Mouse (Mus musculus) forebrain, embryonic 11.5 days (tissue): ENCODE data around the gene Cds1. TPM values are rescaled to one million over a fixed set of nuclear protein-coding genes. Genes with fewer than 3 reads are reported as not detected.

Experiments
- ATAC-seq: fragments of 200-750 bp; cut with Nextera tagmentation; replicated peaks from 2 replicates; pipeline ENCODE4 v1.8.0; 2017; ENCODE audit warnings: moderate TSS enrichment; ENCODE audit not compliant: low FRiP score
- DNase-seq: peaks from one replicate; pipeline ENCODE4 v3.0.0-alpha.2; 2017; ENCODE audit warnings: low spot score
- H3K27ac ChIP-seq: fragments of 300-500 bp; sonication (generic); 2 replicates; pipeline ENCODE4 v1.5.1; 2014; ENCODE audit warnings: low read depth, low read length
- H3K27me3 ChIP-seq: fragments of 300-500 bp; sonication (generic); 2 replicates; pipeline ENCODE4 v1.6.1; 2014; ENCODE audit warnings: mild to moderate bottlenecking, low read length, mixed read lengths; ENCODE audit not compliant: control insufficient read depth, insufficient read depth
- H3K36me3 ChIP-seq: fragments of 300-500 bp; sonication (generic); 2 replicates; pipeline ENCODE4 v1.6.1; 2014; ENCODE audit warnings: mild to moderate bottlenecking, low read length, moderate library complexity, mixed read lengths; ENCODE audit not compliant: control insufficient read depth, insufficient read depth
- H3K4me1 ChIP-seq: fragments of 300-500 bp; sonication (generic); replicated peaks from 2 replicates; pipeline ENCODE4 v1.6.1; 2014; ENCODE audit warnings: low read length, mixed read lengths; ENCODE audit not compliant: control insufficient read depth, insufficient read depth
- H3K4me2 ChIP-seq: fragments of 300-500 bp; sonication (generic); 2 replicates; pipeline ENCODE4 v1.6.1; 2014; ENCODE audit warnings: low read depth, mild to moderate bottlenecking, low read length, moderate library complexity, mixed read lengths; ENCODE audit not compliant: severe bottlenecking
- H3K4me3 ChIP-seq: fragments of 300-500 bp; sonication (generic); 2 replicates; pipeline ENCODE4 v1.5.1; 2014; ENCODE audit warnings: low read depth, low read length
- H3K9ac ChIP-seq: fragments of 300-500 bp; sonication (generic); 2 replicates; pipeline ENCODE4 v1.6.1; 2014; ENCODE audit warnings: low read length
- H3K9me3 ChIP-seq: fragments of 300-500 bp; sonication (generic); 2 replicates; pipeline ENCODE4 v1.6.1; 2016; ENCODE audit warnings: low read length, mixed read lengths; ENCODE audit not compliant: control insufficient read depth
- WGBS: fragments of 180-500 bp; shearing (Covaris S2); extraction: QIAGEN DNeasy Blood & Tissue Kit; methylation state at CpG from one replicate; pipeline ENCODE4 v1.1.7; 2014; 5-methylcytosine and 5-hydroxymethylcytosine counted together
- polyA plus RNA-seq: library from polyadenylated mRNA; unstranded; fragments of >200 nt; fragmentation: Nextera tagmentation; extraction: Ambion mirVana; gene quantifications from 2 replicates; pipeline ENCODE4 v1.2.1, GENCODE M21; 2014

The Cds1 gene
- polyA plus RNA-seq, 1 experiment from 2014 or later: 0.67 TPM

- H3K9me3 ChIP-seq: no peaks in the 10 kb centered on the region
- H3K4me1 ChIP-seq: no peaks in the 10 kb centered on the region
- no peaks in the 10 kb centered on the region for H3K36me3 ChIP-seq
- ATAC-seq: no peak
- no peak overlapping the region for H3K4me3 ChIP-seq
- H3K27me3 ChIP-seq: no peaks in the 10 kb centered on the region
- no peak overlapping the region for H3K27ac ChIP-seq
- WGBS: 83% methylated on average over 4 of the region's 4 CpGs
- no peak for DNase-seq
- no peak overlapping the region for H3K4me2 ChIP-seq
- no peak overlapping the region for H3K9ac ChIP-seq
Observed at GRCm38 (mm10) chr5:101741224-101741591, 23.7 kb upstream of the Cds1 start.

- Histone ChIP-seq H3K4me2 (no peak overlapping the region), H3K27me3 (no peaks in the 10 kb centered on the region), H3K9ac (no peak overlapping the region), H3K27ac (no peak overlapping the region), H3K36me3 (no peaks in the 10 kb centered on the region), H3K4me3 (no peak overlapping the region), H3K4me1 (no peaks in the 10 kb centered on the region), H3K9me3 (no peaks in the 10 kb centered on the region)
- no peak for ATAC-seq
- 90% methylated on average over 2 of the region's 2 CpGs for WGBS
- DNase-seq: no peak
Observed at GRCm38 (mm10) chr5:101742014-101742413, 22.9 kb upstream of the Cds1 start.

GRCm38 (mm10) chr5:101742425-101742824 lies 22.5 kb upstream of the Cds1 start:
- 94% methylated on average over 8 of the region's 8 CpGs for WGBS
- no peaks in the 10 kb centered on the region for H3K4me1 ChIP-seq
- ATAC-seq: no peak

GRCm38 (mm10) chr5:101744886-101745285 lies 20.0 kb upstream of the Cds1 start:
- 82% methylated on average over 6 of the region's 6 CpGs for WGBS
- no peak overlapping the region for H3K9ac ChIP-seq
- no peaks in the 10 kb centered on the region for H3K9me3 ChIP-seq
- ATAC-seq (no peak), DNase-seq (no peak)
- H3K4me1 ChIP-seq: no peaks in the 10 kb centered on the region
- H3K27me3 ChIP-seq: no peaks in the 10 kb centered on the region
- H3K27ac ChIP-seq: no peak overlapping the region
- no peak overlapping the region for H3K4me2 ChIP-seq
- no peaks in the 10 kb centered on the region for H3K36me3 ChIP-seq
- no peak overlapping the region for H3K4me3 ChIP-seq

More at GRCm38 (mm10) chr5:101742425-101742824, 22.5 kb upstream of the Cds1 start:
- no peak for DNase-seq
- Histone ChIP-seq H3K9ac (no peak overlapping the region), H3K36me3 (no peaks in the 10 kb centered on the region), H3K27me3 (no peaks in the 10 kb centered on the region), H3K27ac (no peak overlapping the region), H3K4me3 (no peak overlapping the region), H3K9me3 (no peaks in the 10 kb centered on the region), H3K4me2 (no peak overlapping the region)

- no peaks in the 10 kb centered on the region for H3K27me3 ChIP-seq
- no peak overlapping the region for H3K4me3 ChIP-seq
- ATAC-seq: no peak
- no peaks in the 10 kb centered on the region for H3K4me1 ChIP-seq
- H3K9me3 ChIP-seq: no peaks in the 10 kb centered on the region
- no peak overlapping the region for H3K4me2 ChIP-seq
- H3K9ac ChIP-seq: no peak overlapping the region
- 81% methylated on average over 1 of the region's 1 CpGs for WGBS
- no peak for DNase-seq
- H3K36me3 ChIP-seq: no peaks in the 10 kb centered on the region
- no peak overlapping the region for H3K27ac ChIP-seq
Observed at GRCm38 (mm10) chr5:101753680-101754079, 11.2 kb upstream of the Cds1 start.

GRCm38 (mm10) chr5:101757669-101758068 lies 7.3 kb upstream of the Cds1 start:
- DNase-seq (no peak), ATAC-seq (no peak)
- H3K27me3 ChIP-seq: no peaks in the 10 kb centered on the region
- no peak overlapping the region for H3K4me3 ChIP-seq
- H3K9me3 ChIP-seq: no peaks in the 10 kb centered on the region
- no peak overlapping the region for H3K4me2 ChIP-seq
- H3K9ac ChIP-seq: no peak overlapping the region
- H3K36me3 ChIP-seq: no peaks in the 10 kb centered on the region
- no peaks in the 10 kb centered on the region for H3K4me1 ChIP-seq
- no peak overlapping the region for H3K27ac ChIP-seq

GRCm38 (mm10) chr5:101761685-101762084 lies 3.2 kb upstream of the Cds1 start:
- Histone ChIP-seq H3K27ac (no peak overlapping the region), H3K27me3 (peaks cover 35% of the 10 kb centered on the region), H3K4me1 (peaks cover 5% of the 10 kb centered on the region; the same call in 1 of the 2 replicates), H3K9me3 (no peaks in the 10 kb centered on the region), H3K4me3 (no peak overlapping the region), H3K4me2 (no peak overlapping the region), H3K9ac (no peak overlapping the region), H3K36me3 (no peaks in the 10 kb centered on the region)
- no peak for DNase-seq
- no peak for ATAC-seq
- WGBS: 75% methylated on average over 4 of the region's 4 CpGs

GRCm38 (mm10) chr5:101763571-101763970 lies 1.4 kb upstream of the Cds1 start:
- WGBS: 10% methylated on average over 2 of the region's 2 CpGs
- no peak overlapping the region for H3K27ac ChIP-seq
- no peaks in the 10 kb centered on the region for H3K9me3 ChIP-seq
- no peak for DNase-seq
- H3K4me3 ChIP-seq: no peak overlapping the region
- peaks cover 5% of the 10 kb centered on the region; the same call in 1 of the 2 replicates for H3K4me1 ChIP-seq
- H3K9ac ChIP-seq: no peak overlapping the region
- no peak overlapping the region for H3K4me2 ChIP-seq
- no peaks in the 10 kb centered on the region for H3K36me3 ChIP-seq
- no peak for ATAC-seq
- H3K27me3 ChIP-seq: peaks cover 48% of the 10 kb centered on the region

- 1% methylated on average over 36 of the region's 45 CpGs for WGBS
- no peaks in the 10 kb centered on the region for H3K9me3 ChIP-seq
- H3K27ac ChIP-seq: no peak overlapping the region
- DNase-seq: no peak
- no peaks in the 10 kb centered on the region for H3K36me3 ChIP-seq
- peak; percentile 42; the same call in 1 of the 2 replicates for ATAC-seq
- peak overlapping the region; percentile 60 for H3K4me3 ChIP-seq
- H3K4me1 ChIP-seq: peaks cover 5% of the 10 kb centered on the region; the same call in 1 of the 2 replicates
- peak overlapping the region; percentile 55 for H3K9ac ChIP-seq
- peak overlapping the region; percentile 100 for H3K4me2 ChIP-seq
- peaks cover 48% of the 10 kb centered on the region for H3K27me3 ChIP-seq
Observed at GRCm38 (mm10) chr5:101765390-101765901, 516 bp downstream of the Cds1 start.
